Mouse (Mus musculus) forebrain, embryonic 12.5 days (tissue): ENCODE data around the gene Il10. TPM values are rescaled to one million over a fixed set of nuclear protein-coding genes. Genes with fewer than 3 reads are reported as not detected.

ENCODE experiments used
- polyA plus RNA-seq: library from polyadenylated mRNA; unstranded; fragments of >200 nt; fragmentation: Nextera tagmentation; extraction: Ambion mirVana; gene quantifications from 2 replicates; pipeline ENCODE4 v1.2.1, GENCODE M21; 2016

The Il10 gene
- polyA plus RNA-seq, 1 experiment from 2014 or later: not detected

Other genes starting within 250 kb of the Il10 start
- gene Fcamr, start 218.9 kb upstream of the Il10 start, polyA plus RNA-seq: not detected in 2 replicates
- not detected in 2 replicates for gene Pigr, start 193.2 kb upstream of the Il10 start, polyA plus RNA-seq
- gene Fcmr, start 154.2 kb upstream of the Il10 start, polyA plus RNA-seq: not detected in 2 replicates
- not detected in 2 replicates for gene Il24, start 132.4 kb upstream of the Il10 start, polyA plus RNA-seq
- gene Il20, start 108.4 kb upstream of the Il10 start, polyA plus RNA-seq: not detected in 2 replicates
- not detected in 2 replicates for gene Il19, start 79.7 kb upstream of the Il10 start, polyA plus RNA-seq
- 51.0 and 55.3 TPM in 2 replicates for gene Mapkapk2, start 78.0 kb downstream of the Il10 start, polyA plus RNA-seq
- gene Dyrk3, start 118.5 kb downstream of the Il10 start, polyA plus RNA-seq: 20.9 and 21.8 TPM in 2 replicates
- 54.8 and 56.0 TPM in 2 replicates for gene Eif2d, start 133.3 kb downstream of the Il10 start, polyA plus RNA-seq
- gene Rassf5, start 225.4 kb downstream of the Il10 start, polyA plus RNA-seq: 0.98 and 1.1 TPM in 2 replicates